Mouse (Mus musculus) hindbrain, embryonic 11.5 days (tissue): ENCODE measurements around the gene Tasp1. TPM values are rescaled to one million over a fixed set of nuclear protein-coding genes. Genes with fewer than 3 reads are reported as not detected.

Experiments
- ATAC-seq: fragments of 200-750 bp; cut with Nextera tagmentation; 2 replicates; pipeline ENCODE4 v1.8.0; 2017; ENCODE audit warnings: mild to moderate bottlenecking, moderate TSS enrichment, moderate library complexity; ENCODE audit not compliant: low FRiP score
- DNase-seq: peaks from one replicate; pipeline ENCODE4 v3.0.0-alpha.2; 2015; ENCODE audit warnings: low spot score
- H3K27ac ChIP-seq: fragments of 300-500 bp; sonication (generic); 2 replicates; pipeline ENCODE4 v1.5.1; 2014; ENCODE audit warnings: mild to moderate bottlenecking, low read depth, low read length
- H3K27me3 ChIP-seq: fragments of 300-500 bp; sonication (generic); 2 replicates; pipeline ENCODE4 v1.6.1; 2014; ENCODE audit warnings: mild to moderate bottlenecking, low read length, moderate library complexity, mixed read lengths; ENCODE audit not compliant: control insufficient read depth, insufficient read depth
- H3K36me3 ChIP-seq: fragments of 300-500 bp; sonication (generic); 2 replicates; pipeline ENCODE4 v1.6.1; 2014; ENCODE audit warnings: mild to moderate bottlenecking, low read length, moderate library complexity, mixed read lengths; ENCODE audit not compliant: control insufficient read depth, insufficient read depth
- H3K4me1 ChIP-seq: fragments of 300-500 bp; sonication (generic); replicated peaks from 2 replicates; pipeline ENCODE4 v1.6.1; 2014; ENCODE audit warnings: low read length, mixed read lengths; ENCODE audit not compliant: control insufficient read depth, insufficient read depth
- H3K4me2 ChIP-seq: fragments of 300-500 bp; sonication (generic); replicated peaks from 2 replicates; pipeline ENCODE4 v1.6.1; 2014; ENCODE audit warnings: mild to moderate bottlenecking, low read depth, low read length
- H3K4me3 ChIP-seq: fragments of 300-500 bp; sonication (generic); 2 replicates; pipeline ENCODE4 v1.5.1; 2014; ENCODE audit warnings: low read depth, low read length
- H3K9ac ChIP-seq: fragments of 300-500 bp; sonication (generic); 2 replicates; pipeline ENCODE4 v1.6.1; 2014; ENCODE audit warnings: low read depth, low read length
- H3K9me3 ChIP-seq: fragments of 300-500 bp; sonication (generic); 2 replicates; pipeline ENCODE4 v1.6.1; 2016; ENCODE audit warnings: low read length; ENCODE audit not compliant: control insufficient read depth
- WGBS: fragments of 180-500 bp; shearing (Covaris S2); extraction: QIAGEN DNeasy Blood & Tissue Kit; methylation state at CpG from one replicate; pipeline ENCODE4 v1.1.7; 2014; 5-methylcytosine and 5-hydroxymethylcytosine counted together
- polyA plus RNA-seq: library from polyadenylated mRNA; unstranded; fragments of >200 nt; fragmentation: Nextera tagmentation; extraction: Ambion mirVana; gene quantifications from 2 replicates; pipeline ENCODE4 v1.2.1, GENCODE M21; 2014

Gene Tasp1
- polyA plus RNA-seq, 1 experiment from 2014 or later = 18.9 TPM

DNA sequence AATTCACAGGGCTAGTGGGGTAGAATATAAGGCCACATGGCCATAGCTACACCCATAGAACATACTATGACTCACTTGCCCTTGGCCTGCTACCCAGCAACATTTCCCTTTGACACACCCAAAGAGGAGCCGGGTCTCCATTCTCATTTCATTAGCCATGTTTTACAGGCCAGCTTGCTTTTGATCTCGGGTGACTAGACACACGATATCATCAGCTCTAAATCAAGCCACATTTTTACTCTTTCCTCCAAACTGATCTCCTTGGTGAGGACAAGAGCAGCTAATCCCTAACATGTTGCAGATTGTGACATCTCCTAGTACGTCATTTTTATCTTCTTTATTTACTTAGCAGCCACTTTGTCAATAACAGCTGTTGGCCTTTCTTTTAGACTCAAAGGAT, 277.9 kb downstream of the Tasp1 start:
- no peaks in the 10 kb centered on the region for H3K4me1 ChIP-seq
- WGBS = 88% methylated on average over 4 of the region's 4 CpGs

DNA sequence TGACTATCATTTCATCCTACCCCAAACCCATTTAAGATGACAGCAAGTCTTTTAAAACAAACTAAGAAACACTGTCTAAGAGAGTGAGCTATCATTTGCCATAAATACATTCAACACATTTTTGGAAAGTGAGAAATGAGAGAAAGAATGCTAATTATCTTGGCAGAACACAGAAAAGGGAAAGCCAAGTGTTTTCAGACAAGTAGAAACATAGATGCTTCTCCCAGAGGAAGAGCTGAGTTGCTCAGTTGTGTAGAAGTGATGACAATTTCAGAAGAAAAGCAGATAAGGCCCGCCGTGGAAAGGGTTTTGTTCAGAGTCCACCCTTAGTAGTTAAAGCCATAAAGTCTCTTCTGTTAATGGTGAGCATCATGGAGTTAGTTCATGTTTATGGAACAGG, 281.7 kb downstream of the Tasp1 start:
- no peak overlapping the region for H3K4me2 ChIP-seq
- no peaks in the 10 kb centered on the region for H3K36me3 ChIP-seq
- H3K4me1 ChIP-seq = no peaks in the 10 kb centered on the region
- H3K27me3 ChIP-seq = no peaks in the 10 kb centered on the region
- no peak overlapping the region for H3K4me3 ChIP-seq
- H3K9ac ChIP-seq = no peak overlapping the region
- WGBS = 89% methylated on average over 2 of the region's 2 CpGs
- H3K27ac ChIP-seq = no peak overlapping the region
- DNase-seq = no peak
- H3K9me3 ChIP-seq = no peaks in the 10 kb centered on the region
- ATAC-seq = no peak

More for the DNA sequence above, 277.9 kb downstream of the Tasp1 start:
- H3K9ac ChIP-seq = no peak overlapping the region
- no peaks in the 10 kb centered on the region for H3K27me3 ChIP-seq
- H3K4me3 ChIP-seq = no peak overlapping the region
- H3K27ac ChIP-seq = no peak overlapping the region
- no peak overlapping the region for H3K4me2 ChIP-seq
- ATAC-seq = no peak
- H3K36me3 ChIP-seq = no peaks in the 10 kb centered on the region
- DNase-seq = no peak
- H3K9me3 ChIP-seq = no peaks in the 10 kb centered on the region

DNA sequence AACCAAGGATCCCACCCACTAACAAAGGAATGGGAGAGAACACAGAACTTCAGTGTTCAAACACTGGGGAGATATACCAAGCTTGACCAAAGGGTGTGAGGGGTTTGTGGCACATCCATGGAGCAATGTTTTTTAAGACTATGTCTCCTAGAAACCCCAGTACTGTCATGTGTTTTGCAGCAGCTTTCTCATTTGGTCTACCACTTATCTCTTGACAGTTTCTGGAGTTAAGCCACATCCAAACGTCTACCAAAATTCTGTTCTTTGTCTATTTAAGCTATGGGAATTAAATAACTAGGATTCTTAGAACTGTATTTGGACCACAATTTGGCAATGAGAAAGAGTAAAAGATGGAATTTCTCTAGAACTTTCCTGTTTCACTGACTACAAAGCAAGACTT, 282.1 kb downstream of the Tasp1 start:
- no peak for DNase-seq
- 80% methylated on average over 1 of the region's 1 CpGs for WGBS
- H3K4me2 ChIP-seq = no peak overlapping the region
- H3K36me3 ChIP-seq = no peaks in the 10 kb centered on the region
- no peak overlapping the region for H3K4me3 ChIP-seq
- no peaks in the 10 kb centered on the region for H3K9me3 ChIP-seq
- H3K9ac ChIP-seq = no peak overlapping the region
- ATAC-seq = no peak
- no peaks in the 10 kb centered on the region for H3K4me1 ChIP-seq
- H3K27me3 ChIP-seq = no peaks in the 10 kb centered on the region
- no peak overlapping the region for H3K27ac ChIP-seq

Other genes with a start within 250 kb of the Tasp1 start
- gene Gm17374, start 85.2 kb upstream of the Tasp1 start, polyA plus RNA-seq = not detected in 2 replicates
- gene Esf1, start 103.8 kb upstream of the Tasp1 start, polyA plus RNA-seq = 29.0 and 31.1 TPM in 2 replicates
- gene Ndufaf5, start 103.8 kb upstream of the Tasp1 start, polyA plus RNA-seq = 31.9 and 32.1 TPM in 2 replicates